Mouse (Mus musculus) left cerebral cortex, adult 6 months (tissue): Measurements from ENCODE around the gene Thegl. TPM values are rescaled to one million over a fixed set of nuclear protein-coding genes. Genes with fewer than 3 reads are reported as not detected.

Source experiments
- long read RNA-seq, 2 experiments: library from polyadenylated mRNA; unstranded; transcript quantifications; one replicate each; pipeline ENCODE4 v2.0.0; 2019 to 2020
- polyA plus RNA-seq: library from polyadenylated mRNA; unstranded; fragments of <200 nt; fragmentation: Nextera tagmentation; gene quantifications from 2 replicates; pipeline ENCODE4 v1.2.3, GENCODE M21; 2021

Gene Thegl
- polyA plus RNA-seq, result 0.42 and 0.75 TPM in 2 replicates
- long read RNA-seq, experiment 1, partial matches to known transcripts, result 2 of 2 reads
- long read RNA-seq, experiment 1, other reads (novel, unspliced or antisense), result 0 of 2 reads
- long read RNA-seq, experiment 2, result 0 reads

DNA sequence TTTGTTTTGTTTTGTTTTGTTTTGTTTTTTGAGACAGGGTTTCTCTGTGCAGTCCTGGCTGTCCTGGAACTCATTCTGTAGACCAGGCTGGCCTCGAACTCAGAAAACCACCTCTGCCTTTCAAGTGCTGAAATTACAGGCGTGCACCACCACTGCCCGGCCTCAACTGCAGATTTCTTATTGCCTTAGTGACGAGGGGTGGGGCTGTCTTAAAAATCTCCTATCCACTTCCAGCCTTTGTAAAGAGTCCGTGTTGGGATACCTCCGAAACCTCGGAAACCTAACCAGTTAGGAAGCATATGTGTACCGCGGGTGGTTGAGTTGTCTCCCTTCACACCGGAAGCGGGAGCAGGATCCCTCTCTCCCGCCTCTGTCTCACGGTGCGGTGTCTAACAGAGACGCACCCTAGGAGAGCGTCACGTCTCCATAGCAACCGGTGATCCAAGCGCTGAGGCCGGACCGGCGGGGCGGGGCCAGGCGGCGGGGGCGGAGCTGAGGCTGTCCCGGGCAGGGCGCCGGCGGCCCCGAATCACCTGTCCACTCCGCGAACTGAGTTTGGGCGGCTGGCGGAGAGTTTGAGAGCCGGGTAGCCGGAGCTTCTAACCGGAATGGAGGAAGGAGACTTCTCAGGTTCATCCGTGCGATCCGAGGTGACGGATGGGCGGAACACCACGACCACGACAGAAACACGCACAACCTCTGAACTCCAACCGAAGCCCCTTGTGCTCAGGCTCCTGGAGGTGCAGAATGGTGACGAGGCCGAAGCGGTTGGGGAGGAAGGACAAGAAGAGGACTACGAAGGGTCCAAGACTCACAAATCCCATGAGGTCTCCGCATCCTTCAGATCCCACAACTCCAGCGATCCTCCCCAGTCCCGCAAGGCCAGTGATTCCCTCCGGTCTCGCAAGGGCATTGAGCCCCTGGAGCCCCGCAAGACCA is at the start of gene Thegl:
Gene Thegl, plus strand, starts transcription at position 480 of the 939 bp plus-strand sequence.

DNA sequence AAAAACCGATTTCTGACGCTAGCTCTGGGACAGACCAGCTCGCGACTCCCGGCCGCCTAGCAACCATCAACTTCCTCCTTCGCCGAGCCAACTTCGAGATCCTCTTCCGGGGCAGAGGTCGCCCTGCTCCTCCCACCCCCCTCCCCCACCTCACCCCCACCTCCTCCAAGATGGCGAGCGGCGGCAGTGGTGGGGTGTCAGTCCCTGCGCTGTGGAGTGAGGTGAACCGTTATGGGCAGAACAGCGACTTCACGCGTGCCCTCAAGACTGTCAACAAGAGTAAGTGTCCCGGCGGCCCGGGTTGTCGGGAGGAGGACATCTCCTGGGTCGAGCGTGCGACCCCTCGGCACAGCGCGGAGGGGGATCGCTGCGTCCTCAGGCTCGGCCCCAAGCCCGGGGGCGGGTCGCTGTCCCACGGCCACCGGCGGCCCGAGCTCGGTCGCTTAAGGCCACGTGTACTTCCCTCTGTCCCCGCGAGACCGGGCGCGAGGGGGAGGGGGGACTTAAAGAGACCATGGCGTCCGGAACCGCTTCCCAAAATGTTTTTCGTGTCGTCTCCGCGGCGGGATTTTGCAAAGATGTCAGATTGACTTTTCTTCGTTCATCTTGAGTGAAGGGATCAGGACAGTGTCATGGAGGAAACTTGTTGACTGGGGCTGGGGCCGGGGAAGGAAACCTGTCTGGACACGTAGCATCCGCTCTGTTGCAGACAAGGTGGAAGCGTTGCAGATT is 41.1 kb upstream of the Thegl start, which contains the start of gene Srp72:
Gene Srp72, plus strand, starts transcription at position 130 of the 732 bp plus-strand sequence.

DNA sequence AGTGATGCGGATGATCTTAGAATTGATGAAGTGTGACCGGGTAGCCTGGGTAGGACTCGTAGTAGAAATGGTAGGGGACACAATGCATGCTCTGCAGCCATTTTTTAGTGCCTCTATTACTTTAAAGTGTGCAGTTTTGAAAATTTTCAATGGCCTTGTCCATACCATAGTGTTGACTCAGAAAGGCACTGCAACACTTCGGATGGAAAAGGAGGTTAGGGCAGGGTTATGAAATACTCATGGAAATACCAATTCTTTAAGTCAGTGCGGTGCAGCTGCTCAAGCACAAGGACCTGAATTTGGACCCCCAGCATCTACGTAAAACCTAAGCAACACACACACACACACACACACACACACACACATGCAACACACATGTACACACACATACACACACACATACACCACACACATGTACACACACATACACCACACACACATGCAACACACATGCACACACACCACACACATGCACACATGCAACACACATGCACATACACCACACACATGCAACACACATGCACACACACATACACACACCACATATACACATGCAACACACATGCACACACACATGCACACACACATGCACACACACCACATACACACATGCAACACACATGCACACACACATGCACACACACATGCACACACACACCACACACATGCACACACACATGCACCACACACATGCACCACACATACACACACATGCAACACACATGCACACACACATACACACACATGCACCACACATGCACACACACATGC is 11.6 kb upstream of the Thegl start, which contains the start of gene Arl9:
Gene Arl9, plus strand, starts transcription at position 5 of the 771 bp plus-strand sequence.

Other genes starting within 250 kb of the Thegl start
- gene Aasdh, start 110.5 kb upstream of the Thegl start, polyA plus RNA-seq, result 6.3 and 9.8 TPM in 2 replicates
- 125 and 160 TPM in 2 replicates for gene Paics, start 64.7 kb upstream of the Thegl start, polyA plus RNA-seq
- 6.5 and 9.3 TPM in 2 replicates for gene Ppat, start 64.4 kb upstream of the Thegl start, polyA plus RNA-seq
- gene Srp72, start 41.3 kb upstream of the Thegl start, polyA plus RNA-seq, result 20.3 and 30.9 TPM in 2 replicates
- gene Arl9, start 12.0 kb upstream of the Thegl start, polyA plus RNA-seq, result not detected in 2 replicates
- gene Hopx, start 99.1 kb downstream of the Thegl start, polyA plus RNA-seq, result 16.7 and 22.3 TPM in 2 replicates
- gene Spink2, start 195.4 kb downstream of the Thegl start, polyA plus RNA-seq, result not detected in 2 replicates
- gene Rest, start 249.5 kb downstream of the Thegl start, polyA plus RNA-seq, result 1.4 and 1.9 TPM in 2 replicates